In the genomic region with DNA sequence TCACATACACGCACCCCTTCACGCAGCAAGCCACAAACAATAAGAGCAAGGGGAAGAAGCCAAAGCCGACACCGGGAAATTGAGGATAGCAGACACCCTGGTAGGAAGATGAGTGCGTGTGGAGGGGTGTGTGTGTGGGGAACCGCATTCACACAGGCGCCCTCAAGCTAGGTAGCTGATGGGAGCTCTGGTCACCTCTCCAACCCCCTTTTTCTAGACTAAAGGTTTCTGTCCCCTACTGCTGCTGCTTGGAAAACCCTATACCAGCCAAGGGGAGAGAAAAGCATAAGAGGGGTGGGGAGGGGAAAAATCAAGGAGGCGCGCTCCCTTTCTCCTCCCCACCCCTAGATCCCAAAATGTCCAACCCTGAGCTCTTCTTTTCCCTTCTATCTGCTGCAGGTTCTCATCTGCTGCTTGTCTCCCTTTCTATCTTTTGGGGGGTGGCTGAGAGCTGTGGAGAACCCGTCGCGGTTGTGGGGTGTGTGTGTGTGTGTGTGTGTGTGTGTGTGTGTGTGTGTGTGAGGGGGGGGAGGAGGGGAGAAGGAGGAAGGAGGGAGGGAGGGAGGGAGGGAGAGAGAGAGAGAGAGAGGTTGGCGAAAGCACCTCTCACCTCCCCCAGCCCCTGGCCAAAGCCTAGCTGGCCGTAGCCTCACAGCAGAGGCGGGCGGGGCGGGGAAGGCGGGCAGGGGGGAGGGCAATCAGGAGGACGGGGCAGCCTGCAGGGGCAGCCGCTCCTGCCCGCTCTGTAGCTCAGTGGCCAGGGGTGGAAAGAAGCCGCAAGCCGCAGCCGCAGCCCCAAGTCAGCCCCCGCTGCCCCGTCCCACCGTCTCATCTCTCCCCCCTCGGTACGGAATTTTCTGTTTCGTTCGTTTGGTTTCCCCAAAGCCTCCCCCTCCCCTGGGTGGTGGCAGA, we compare ENCODE assay signal across 9 mouse cellular contexts. TPM values are rescaled to one million over a fixed set of nuclear protein-coding genes. Genes with fewer than 3 reads are reported as not detected.
DNase-seq lines count a peak whose midpoint lies in the region; ATAC-seq and TF ChIP-seq lines count a peak whose summit lies in the region.
"Had no signal": no experiment of that assay in that cellular context is flagged by ENCODE, and none has a peak within 500 bp of the region (broad histone marks: within the 10 kb centered on the region; RNA-seq: fewer than 3 reads in every experiment).

A gene (plus strand): TSS at position 701 of the 912 bp plus-strand sequence.

- no peak within 1 kb of the TSS for H3K27ac ChIP-seq in heart, embryonic 14.5 days (replicated peaks in 1 of 2; ENCODE audit: control insufficient read depth in 1 of 2, insufficient read depth in 1 of 2, low read depth in 2 of 2, low read length in 2 of 2)
- no peak within 1 kb of the TSS for H3K27ac ChIP-seq in heart, adult 2 months
- H3K27ac ChIP-seq in brown adipose tissue, adult 24 weeks (replicated peaks; ENCODE audit: low read depth, low read length), result no peak within 1 kb of the TSS
- no peak within 1 kb of the TSS for H3K27ac ChIP-seq in forebrain, embryonic 12.5 days
- no peak within 1 kb of the TSS for H3K27ac ChIP-seq in limb, embryonic 10.5 days
- H3K27ac ChIP-seq in neural tube, embryonic 11.5 days (ENCODE audit: low read depth, low read length), result no peak within 1 kb of the TSS

- no peaks in the 10 kb centered on the region; the same call in 1 of the 2 replicates for H3K27me3 ChIP-seq in heart, embryonic 14.5 days (ENCODE audit: control insufficient read depth, insufficient read depth, low read length)
- peaks cover 1% of the 10 kb centered on the region; the same call in 1 of the 2 replicates for H3K27me3 ChIP-seq in heart, adult 2 months (ENCODE audit: control insufficient read depth, insufficient read depth, low read length)
- peaks cover 49% of the 10 kb centered on the region for H3K27me3 ChIP-seq in forebrain, embryonic 12.5 days
- peaks cover 92% of the 10 kb centered on the region for H3K27me3 ChIP-seq in limb, embryonic 10.5 days (ENCODE audit: low read depth, poor library complexity, severe bottlenecking)
- peaks cover 15% of the 10 kb centered on the region for H3K27me3 ChIP-seq in neural tube, embryonic 11.5 days (ENCODE audit: control insufficient read depth, insufficient read depth, low read length)

- H3K9ac ChIP-seq in heart, embryonic 14.5 days (ENCODE audit: low read length), result peak within 1 kb of the TSS; percentile 56
- no peak within 1 kb of the TSS for H3K9ac ChIP-seq in heart, adult 2 months (ENCODE audit: low read depth, low read length)
- H3K9ac ChIP-seq in forebrain, embryonic 12.5 days, result peak within 1 kb of the TSS; percentile 40
- H3K9ac ChIP-seq in neural tube, embryonic 11.5 days (ENCODE audit: low read length), result peak within 1 kb of the TSS; percentile 10; the same call in 1 of the 2 replicates

- no peaks in the 10 kb centered on the region for H3K9me3 ChIP-seq in heart, embryonic 14.5 days (ENCODE audit: control insufficient read depth, low read length)
- H3K9me3 ChIP-seq in forebrain, embryonic 12.5 days, result no peaks in the 10 kb centered on the region
- H3K9me3 ChIP-seq in limb, embryonic 10.5 days (replicated peaks), result no peaks in the 10 kb centered on the region
- no peaks in the 10 kb centered on the region for H3K9me3 ChIP-seq in neural tube, embryonic 11.5 days (ENCODE audit: control insufficient read depth, low read length)

- DNase-seq in heart, adult 2 months, result no peak
- peak; percentile 36 for DNase-seq in limb, embryonic 10.5 days (ENCODE audit: low spot score)
- peak; percentile 31 for DNase-seq in neural tube, embryonic 11.5 days (ENCODE audit: low spot score)
- DNase-seq in thymus, postnatal 25 days, result no peak

- WGBS in heart, embryonic 14.5 days, result 21% methylated on average over 20 of the region's 31 CpGs
- 22% methylated on average over 22 of the region's 31 CpGs for WGBS in heart, adult 2 months
- whole genome bisulfite sequencing in forebrain, embryonic 12.5 days, result 26% methylated on average over 12 of the region's 31 CpGs
- 12% methylated on average over 10 of the region's 31 CpGs for WGBS in limb, embryonic 10.5 days
- WGBS in neural tube, embryonic 11.5 days, result 37% methylated on average over 16 of the region's 31 CpGs

- no peaks in the 10 kb centered on the region for H3K79me2 ChIP-seq in heart, adult 2 months (replicated peaks; ENCODE audit: control insufficient read depth, insufficient read depth, low read length)

- H3K4me1 ChIP-seq in heart, embryonic 14.5 days (ENCODE audit: control insufficient read depth in 2 of 2, insufficient read depth in 2 of 2, low read length in 2 of 2), result no peaks in the 10 kb centered on the region
- H3K4me1 ChIP-seq in heart, adult 2 months (ENCODE audit: control insufficient read depth, insufficient read depth, low read length), result no peaks in the 10 kb centered on the region
- H3K4me1 ChIP-seq in brown adipose tissue, adult 24 weeks (ENCODE audit: control insufficient read depth, insufficient read depth, insufficient read length, low read length), result no peaks in the 10 kb centered on the region
- H3K4me1 ChIP-seq in forebrain, embryonic 12.5 days, result no peaks in the 10 kb centered on the region
- peaks cover 4% of the 10 kb centered on the region; the same call in 1 of the 2 replicates for H3K4me1 ChIP-seq in limb, embryonic 10.5 days
- H3K4me1 ChIP-seq in neural tube, embryonic 11.5 days (ENCODE audit: control insufficient read depth, insufficient read depth, low read length), result no peaks in the 10 kb centered on the region

- H3K36me3 ChIP-seq in heart, embryonic 14.5 days (ENCODE audit: control insufficient read depth, insufficient read depth, low read length), result no peaks in the 10 kb centered on the region
- H3K36me3 ChIP-seq in heart, adult 2 months (ENCODE audit: control insufficient read depth, insufficient read depth, low read length), result no peaks in the 10 kb centered on the region
- H3K36me3 ChIP-seq in forebrain, embryonic 12.5 days (replicated peaks), result no peaks in the 10 kb centered on the region
- H3K36me3 ChIP-seq in limb, embryonic 10.5 days, result no peaks in the 10 kb centered on the region
- no peaks in the 10 kb centered on the region for H3K36me3 ChIP-seq in neural tube, embryonic 11.5 days (ENCODE audit: control insufficient read depth, insufficient read depth, low read length)

- intact Hi-C loops in heart, adult 2 months (cut with DNase I), result no loop called here

- TF ChIP-seq EP300 in heart, adult 2 months (IDR thresholded peaks at IDR 0.05; ENCODE audit: insufficient read depth, low read depth, low read length), result no peak

- ATAC-seq in heart, embryonic 14.5 days (ENCODE audit: insufficient number of reproducible peaks, insufficient read depth, low FRiP score, low read depth), result no peak
- ATAC-seq in forebrain, embryonic 12.5 days (ENCODE audit: low FRiP score), result peak; percentile 85
- ATAC-seq in neural tube, embryonic 11.5 days (ENCODE audit: insufficient read depth, low FRiP score, low TSS enrichment), result peak; percentile 69
- no peak for ATAC-seq in activated CD4-positive, CD25-positive, alpha-beta regulatory T cell, adult 4 months

- peak within 1 kb of the TSS; percentile 80 for H3K4me2 ChIP-seq in heart, embryonic 14.5 days (ENCODE audit: low read length)
- H3K4me2 ChIP-seq in forebrain, embryonic 12.5 days, result peak within 1 kb of the TSS; percentile 65
- peak within 1 kb of the TSS; percentile 56 for H3K4me2 ChIP-seq in neural tube, embryonic 11.5 days (ENCODE audit: low read depth)

- H3K4me3 ChIP-seq in heart, embryonic 14.5 days (ENCODE audit: control insufficient read depth in 1 of 2, insufficient read depth in 1 of 2, low read depth in 1 of 2, low read length in 2 of 2), result peak within 1 kb of the TSS; percentile 52 to 66
- H3K4me3 ChIP-seq in heart, adult 2 months, result no peak within 1 kb of the TSS
- H3K4me3 ChIP-seq in brown adipose tissue, adult 24 weeks (ENCODE audit: insufficient read depth, low read depth, low read length), result peak within 1 kb of the TSS; percentile 30; the same call in 1 of the 2 replicates
- peak within 1 kb of the TSS; percentile 44 for H3K4me3 ChIP-seq in forebrain, embryonic 12.5 days (replicated peaks)
- peak within 1 kb of the TSS; percentile 52 for H3K4me3 ChIP-seq in limb, embryonic 10.5 days
- peak within 1 kb of the TSS; percentile 35 for H3K4me3 ChIP-seq in neural tube, embryonic 11.5 days (ENCODE audit: low read depth, low read length)

- no peak for TF ChIP-seq POLR2A in heart, adult 2 months (IDR thresholded peaks at IDR 0.05; ENCODE audit: insufficient read depth, low read depth, low read length)

- no peak for TF ChIP-seq CTCF in heart, adult 2 months (IDR thresholded peaks at IDR 0.05)

RNA-seq across cellular contexts. Expression of the gene that starts here (rescaled TPM):
- 0.39 and 0.61 TPM in 2 replicates for polyA plus RNA-seq in heart, embryonic 14.5 days (2014; fragmentation: Nextera tagmentation; extraction: Ambion mirVana)
- not detected for total RNA-seq in heart, adult 2 months (2021)
- not detected in 2 replicates for polyA plus RNA-seq in heart, adult 2 months (2012; rRNA removed)
- not detected in 2 replicates for polyA plus RNA-seq in brown adipose tissue, adult 24 weeks (2012; ENCODE audit: insufficient read depth, insufficient read length, missing spikeins)
- 0.15 and 0.17 TPM in 2 replicates for polyA plus RNA-seq in forebrain, embryonic 12.5 days (2016; fragmentation: Nextera tagmentation; extraction: Ambion mirVana)
- 0.15 TPM in 1 of 2 replicates, not detected in the other for polyA plus RNA-seq in limb, embryonic 10.5 days (2016; fragmentation: Nextera tagmentation; extraction: Ambion mirVana)
- polyA plus RNA-seq in neural tube, embryonic 11.5 days (2014; fragmentation: Nextera tagmentation; extraction: Ambion mirVana), result 0.08 TPM in 1 of 2 replicates, not detected in the other
- polyA plus RNA-seq in activated CD4-positive, CD25-positive, alpha-beta regulatory T cell, adult 4 months (2017; shearing (Covaris generic)), result not detected
- polyA plus RNA-seq: large intestine, adult 2 months had no signal

Comparison
In these comparisons a context has a peak if more than half of its experiments do, and no peak if none do; other contexts are left out.
1. Peak in ATAC-seq, H3K4me3 ChIP-seq, H3K9ac ChIP-seq and H3K4me2 ChIP-seq in forebrain, embryonic 12.5 days; RNA of the gene not detected or under 1 TPM.
2. Peak in DNase-seq and H3K4me3 ChIP-seq in limb, embryonic 10.5 days; RNA of the gene not detected or under 1 TPM.
3. Peak in DNase-seq, ATAC-seq, H3K4me3 ChIP-seq, H3K9ac ChIP-seq and H3K4me2 ChIP-seq in neural tube, embryonic 11.5 days; RNA of the gene not detected or under 1 TPM.